Comparison of ENCODE assay signal across 8 mouse cellular contexts in genomic region chr16:87454419-87455179, GRCm38 (mm10). TPM values are rescaled to one million over a fixed set of nuclear protein-coding genes. Genes with fewer than 3 reads are reported as not detected.
DNase-seq lines count a peak whose midpoint lies in the region; ATAC-seq and TF ChIP-seq lines count a peak whose summit lies in the region.

Gene Usp16 (plus strand): TSS chr16:87454703.

- no peaks in the 10 kb centered on the region for H3K27me3 ChIP-seq in kidney, embryonic 14.5 days (ENCODE audit: control insufficient read depth, insufficient read depth, low read length)
- H3K27me3 ChIP-seq in limb, embryonic 15.5 days, result no peaks in the 10 kb centered on the region

- TF ChIP-seq POLR2A in bone marrow macrophage, adult 2 months (IDR thresholded peaks at IDR 0.05; ENCODE audit: borderline replicate concordance, low read depth, low read length), result no peak
- TF ChIP-seq POLR2A in embryonic fibroblast, embryonic 13.5 days (IDR thresholded peaks at IDR 0.05; ENCODE audit: low read depth, low read length), result peak; percentile 66

- H3K27ac ChIP-seq in bone marrow macrophage, adult 2 months (ENCODE audit: insufficient read depth, low read depth, low read length), result peak within 1 kb of the TSS; percentile 8; the same call in 1 of the 2 replicates
- peak within 1 kb of the TSS; percentile 79; the same call in 1 of the 2 replicates for H3K27ac ChIP-seq in embryonic fibroblast, embryonic 13.5 days (ENCODE audit: insufficient read depth, low read length)
- H3K27ac ChIP-seq in kidney, embryonic 14.5 days (ENCODE audit: low read depth, low read length), result peak within 1 kb of the TSS; percentile 63
- peak within 1 kb of the TSS; percentile 82 for H3K27ac ChIP-seq in limb, embryonic 15.5 days

- peak within 1 kb of the TSS; percentile 90 for H3K9ac ChIP-seq in kidney, embryonic 14.5 days (ENCODE audit: low read depth, low read length)
- peak within 1 kb of the TSS; percentile 88 for H3K9ac ChIP-seq in limb, embryonic 15.5 days

- ATAC-seq in kidney, embryonic 14.5 days (ENCODE audit: low FRiP score, low TSS enrichment), result peak; percentile 98
- ATAC-seq in limb, embryonic 15.5 days (ENCODE audit: insufficient number of reproducible peaks, low FRiP score, low TSS enrichment, low read depth), result peak; percentile 96

- TF ChIP-seq CTCF in bone marrow macrophage, adult 2 months (IDR thresholded peaks at IDR 0.05; ENCODE audit: low read depth, low read length), result no peak
- no peak for TF ChIP-seq CTCF in embryonic fibroblast, embryonic 13.5 days (IDR thresholded peaks at IDR 0.05; ENCODE audit: borderline replicate concordance, insufficient read depth, low read length)

- H3K36me3 ChIP-seq in kidney, embryonic 14.5 days (ENCODE audit: control insufficient read depth, insufficient read depth, low read length), result peaks cover 6% of the 10 kb centered on the region; the same call in 1 of the 2 replicates
- peaks cover 8% of the 10 kb centered on the region for H3K36me3 ChIP-seq in limb, embryonic 15.5 days

- DNase-seq in 416B (ENCODE audit: low read depth), result peak; percentile 88
- DNase-seq in heart, adult 9 months (ENCODE audit: low spot score in 2 of 2), result peak; percentile 92
- DNase-seq in monocyte, adult 2 months (ENCODE audit: low read depth in 1 of 2, low spot score in 2 of 2), result peak; percentile 54 to 79
- DNase-seq in spleen, postnatal 36 days (ENCODE audit: low spot score in 2 of 2), result peak; percentile 91 to 92

- peaks cover 12% of the 10 kb centered on the region for H3K4me1 ChIP-seq in bone marrow macrophage, adult 2 months (ENCODE audit: control insufficient read depth, insufficient read depth, low read length)
- peaks cover 8% of the 10 kb centered on the region for H3K4me1 ChIP-seq in embryonic fibroblast, embryonic 13.5 days (ENCODE audit: control insufficient read depth, insufficient read depth, low read length)
- H3K4me1 ChIP-seq in kidney, embryonic 14.5 days (ENCODE audit: control insufficient read depth, insufficient read depth, low read length), result peaks cover 12% of the 10 kb centered on the region; the same call in 1 of the 2 replicates
- peaks cover 16% of the 10 kb centered on the region for H3K4me1 ChIP-seq in limb, embryonic 15.5 days

- 9% methylated on average over 44 of the region's 45 CpGs for WGBS in kidney, embryonic 14.5 days
- WGBS in limb, embryonic 15.5 days, result 8% methylated on average over 45 of the region's 45 CpGs

- H3K4me2 ChIP-seq in kidney, embryonic 14.5 days (replicated peaks; ENCODE audit: low read depth, low read length), result peak within 1 kb of the TSS; percentile 79
- H3K4me2 ChIP-seq in limb, embryonic 15.5 days, result peak within 1 kb of the TSS; percentile 72

- peak within 1 kb of the TSS; percentile 72 for H3K4me3 ChIP-seq in bone marrow macrophage, adult 2 months (ENCODE audit: insufficient read depth, low read length)
- peak within 1 kb of the TSS; percentile 89 for H3K4me3 ChIP-seq in embryonic fibroblast, embryonic 13.5 days (ENCODE audit: insufficient read depth, low read length)
- peak within 1 kb of the TSS; percentile 94 for H3K4me3 ChIP-seq in kidney, embryonic 14.5 days (ENCODE audit: low read length)
- peak within 1 kb of the TSS; percentile 86 for H3K4me3 ChIP-seq in limb, embryonic 15.5 days

- no peaks in the 10 kb centered on the region for H3K9me3 ChIP-seq in kidney, embryonic 14.5 days (ENCODE audit: control insufficient read depth, low read length)
- no peaks in the 10 kb centered on the region for H3K9me3 ChIP-seq in limb, embryonic 15.5 days

RNA-seq across cellular contexts. Expression of gene Usp16, which starts in this region (rescaled TPM):
- 33.4 and 43.6 TPM in 2 replicates for polyA plus RNA-seq in bone marrow macrophage, adult 2 months (2012; ENCODE audit: insufficient read depth, insufficient read length, missing spikeins)
- polyA plus RNA-seq in embryonic fibroblast, embryonic 13.5 days (2011; ENCODE audit: insufficient read length, low read depth, missing spikeins), result 86.8 and 88.6 TPM in 2 replicates
- 46.2 and 48.2 TPM in 2 replicates for polyA plus RNA-seq in kidney, embryonic 14.5 days (2014; fragmentation: Nextera tagmentation; extraction: Ambion mirVana)
- 48.0 and 59.1 TPM in 2 replicates for polyA plus RNA-seq in limb, embryonic 15.5 days (2015; fragmentation: Nextera tagmentation; extraction: Ambion mirVana)

Comparison
In these comparisons a context has a peak if more than half of its experiments do, and no peak if none do; other contexts are left out.
1. Peak in every context shown above with its lines: DNase-seq, ATAC-seq, H3K4me3 ChIP-seq and H3K27ac ChIP-seq.
2. H3K27ac ChIP-seq: peak in every context shown above with its lines; median percentile 82 in limb, embryonic 15.5 days; 79 in embryonic fibroblast, embryonic 13.5 days; 63 in kidney, embryonic 14.5 days; 8 in bone marrow macrophage, adult 2 months.